Mouse (Mus musculus) embryonic stem cell, embryonic (primary cell): Measurements from ENCODE around the gene Hoxd8.

Experiments
- CTCF ChIA-PET, 4 experiments: fragments of 300-600 bp in 2 of 4; fragments of 350-600 bp in 2 of 4; sonication (Branson Sonifier 250); formaldehyde crosslinking; loops; one replicate each; lab custom pipeline; 2022; ENCODE audit warnings: inconsistent platforms in 2 of 4; lab: Charles Lee
- POLR2A ChIA-PET, 4 experiments: fragments of 300-600 bp in 2 of 4; fragments of 350-600 bp in 2 of 4; sonication (Branson Sonifier 250); formaldehyde crosslinking; loops; one replicate each; lab custom pipeline; 2022; ENCODE audit warnings: antibody characterized with exemption in 4 of 4, inconsistent platforms in 1 of 4; lab: Charles Lee

Gene Hoxd8

GRCm38 (mm10) chr2:74711721-74712621 lies 7.6 kb downstream of the Hoxd8 start, which contains the start of the genes Hoxd3 and Hoxd4:
Hoxd3 (plus strand) TSS chr2:74711927.
Hoxd4 (plus strand) TSS chr2:74711929.
- CTCF ChIA-PET, result interaction anchor here (0.7 to 2.5 kb wide), 8 partner anchors 10 to 440 kb away, joined by 3 to 9 read pairs (median 6); no protein-coding TSS in a partner anchor
- POLR2A ChIA-PET, result interaction anchor here in 2 of 4 experiments (0.6 to 1.4 kb wide), 4 partner anchors 12 to 949 kb away, joined by 3 to 5 read pairs (median 4); no protein-coding TSS in a partner anchor

DNA sequence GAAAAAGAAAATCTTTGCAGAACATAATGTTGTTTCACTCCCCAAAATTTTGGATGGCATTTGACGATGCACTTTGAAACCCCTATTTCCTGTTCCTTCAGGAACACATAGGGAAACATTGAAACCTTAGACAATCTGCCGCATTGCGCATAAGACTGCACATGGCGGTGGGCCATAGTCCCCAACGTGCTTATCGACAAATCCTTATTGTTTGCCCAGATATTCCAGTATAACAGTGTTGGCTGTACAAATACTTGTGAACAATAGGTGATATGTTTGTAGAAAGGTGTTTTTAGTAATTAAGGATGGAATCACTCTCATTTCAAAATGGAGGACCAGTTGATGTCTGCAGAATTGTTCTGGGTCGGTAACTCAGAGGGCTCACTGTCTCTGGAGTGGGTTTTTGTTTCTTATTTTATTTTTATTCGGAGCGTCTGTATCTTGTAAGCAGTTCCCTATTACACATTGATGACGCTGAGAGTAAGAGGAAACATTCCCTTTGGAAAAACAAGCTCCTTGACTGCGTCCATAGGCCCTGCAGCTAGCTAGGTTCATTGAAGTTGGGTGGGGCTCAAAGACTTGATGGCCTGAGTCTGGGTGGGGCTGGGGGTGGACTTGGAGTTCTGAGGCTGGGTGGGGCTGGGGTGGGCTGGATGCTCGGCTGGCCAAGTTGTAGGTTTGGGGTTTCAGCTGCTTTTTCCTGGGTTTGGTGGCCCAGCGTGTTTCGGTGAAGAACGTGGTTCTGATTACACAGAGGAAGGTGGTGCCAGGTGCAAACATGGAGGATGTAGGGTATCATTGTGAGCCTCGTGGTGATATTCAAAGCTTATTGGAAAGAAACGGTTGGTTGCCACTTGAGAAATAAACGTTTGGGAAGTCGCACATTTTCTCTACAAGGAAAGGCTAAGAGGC lies 9.1 kb downstream of the Hoxd8 start:
- POLR2A ChIA-PET, result interaction anchor here in 1 of 4 experiments (0.6 kb wide), 1 partner anchor 744 kb away, joined by 4 read pairs; no protein-coding TSS in a partner anchor

GRCm38 (mm10) chr2:74714156-74714789 lies 9.9 kb downstream of the Hoxd8 start:
- POLR2A ChIA-PET, result no interaction called here
- CTCF ChIA-PET, result interaction anchor here in 1 of 4 experiments (0.8 to 1.1 kb wide), 3 partner anchors 12 to 436 kb away, joined by 3 read pairs; no protein-coding TSS in a partner anchor

More for the DNA sequence above, 9.1 kb downstream of the Hoxd8 start:
- CTCF ChIA-PET, result interaction anchor here in 3 of 4 experiments (0.6 to 1.1 kb wide), 6 partner anchors 11 to 1484 kb away, joined by 3 to 8 read pairs (median 3); no protein-coding TSS in a partner anchor

DNA sequence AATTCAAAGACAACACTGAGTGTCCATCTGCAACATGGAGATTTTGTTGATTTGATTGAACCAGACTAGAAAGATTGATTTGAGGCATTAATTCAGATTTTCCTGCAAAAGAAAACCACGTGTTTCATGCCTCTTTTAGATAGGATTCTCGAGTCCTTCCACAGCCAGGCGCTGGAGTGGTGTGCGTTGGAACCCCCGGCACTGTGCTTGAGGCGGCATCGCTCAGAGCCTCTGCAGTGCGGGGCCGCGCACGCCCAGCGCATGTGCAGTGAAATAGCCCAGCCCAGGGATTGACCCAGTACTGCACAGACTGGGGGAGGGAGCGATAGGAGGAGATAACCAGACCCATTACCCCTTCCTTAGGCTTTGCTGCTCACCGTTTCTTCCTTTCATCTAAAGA lies 10.5 kb downstream of the Hoxd8 start:
- CTCF ChIA-PET, result interaction anchor here in 3 of 4 experiments (1.2 to 2.9 kb wide), 6 partner anchors 249 to 436 kb away, joined by 8 to 33 read pairs (median 16); no protein-coding TSS in a partner anchor
- POLR2A ChIA-PET, result no interaction called here

DNA sequence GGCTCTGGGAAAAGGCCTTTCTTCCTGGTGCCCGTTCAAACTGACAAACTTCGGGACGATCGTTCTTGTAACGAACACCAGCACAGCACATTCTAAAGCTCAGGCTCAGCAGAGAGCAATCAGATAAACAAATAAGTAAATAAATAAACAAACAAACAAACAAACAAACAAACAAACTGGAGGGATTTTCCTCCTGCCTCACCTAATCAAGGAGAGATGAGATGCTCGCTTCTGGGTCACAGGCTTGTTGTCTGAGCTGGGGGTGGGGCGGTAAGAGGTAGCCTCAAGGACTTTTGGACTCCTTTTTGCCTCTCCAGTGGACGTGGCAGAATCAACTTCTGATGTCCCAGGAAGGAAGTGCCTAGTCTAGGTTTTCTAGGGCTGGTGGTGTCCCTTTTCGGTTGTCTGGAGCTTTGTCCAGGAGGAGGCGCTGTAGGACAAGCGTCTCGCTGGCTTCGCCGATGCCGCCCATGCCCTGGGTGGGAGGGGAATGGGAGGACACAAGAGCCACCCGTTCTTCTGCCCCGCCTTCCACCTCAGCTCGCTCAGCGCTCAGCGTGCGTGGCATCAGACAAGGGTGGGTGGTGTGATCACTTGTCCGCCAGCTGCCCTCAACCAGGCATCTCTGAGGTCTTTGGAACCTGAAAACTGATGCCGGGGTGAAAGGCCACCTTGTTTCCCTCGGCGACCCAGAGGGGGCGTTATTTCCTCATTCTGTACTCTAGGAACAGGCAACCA lies 11.3 kb downstream of the Hoxd8 start:
- ChIA-PET POLR2A (interaction anchor here in 3 of 4 experiments (0.7 to 1.5 kb wide), 5 partner anchors 10 to 1009 kb away, joined by 3 to 5 read pairs (median 4); partner anchors contain the start of gene Hoxd10 (in 1 of the 3)), CTCF (interaction anchor here (0.5 to 2.9 kb wide), 48 partner anchors 8 to 1073 kb away, joined by 3 to 33 read pairs (median 4); partner anchors contain the start of genes Hoxd10 (in 1 of the 4) and Mtx2 (in 1 of the 4))

GRCm38 (mm10) chr2:74720384-74720783 lies 16.0 kb downstream of the Hoxd8 start:
- POLR2A ChIA-PET, result no interaction called here
- CTCF ChIA-PET, result no interaction called here

DNA sequence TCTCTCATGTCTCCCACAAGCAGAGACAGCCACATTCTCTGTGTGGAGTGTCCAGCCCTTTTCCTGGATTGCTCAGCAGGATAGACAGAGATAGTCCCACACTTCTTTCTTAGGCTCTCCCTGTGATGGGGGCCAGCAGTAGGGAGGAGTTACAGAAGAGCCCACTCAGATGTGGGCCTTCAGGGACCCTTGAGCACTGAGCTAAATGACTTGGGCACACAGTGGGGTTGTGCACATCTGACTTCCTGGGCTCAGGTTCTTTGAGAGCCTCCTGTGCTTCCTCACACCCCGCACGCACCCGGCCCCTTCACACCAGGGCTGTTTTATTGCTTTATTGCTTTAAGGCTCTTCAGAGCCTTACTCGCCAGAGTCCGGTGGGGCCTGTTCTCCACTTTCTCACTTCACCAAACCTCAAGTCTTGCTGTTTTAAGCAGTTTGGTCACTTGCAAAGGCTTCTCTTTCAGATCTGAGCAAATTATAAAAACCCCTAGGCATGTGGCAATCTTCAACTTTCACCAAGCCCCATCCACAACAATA lies 16.6 kb downstream of the Hoxd8 start:
- CTCF ChIA-PET, result no interaction called here
- POLR2A ChIA-PET, result no interaction called here

- ChIA-PET POLR2A (no interaction called here), CTCF (no interaction called here)
Measured at GRCm38 (mm10) chr2:74721882-74722281, 17.5 kb downstream of the Hoxd8 start.

- POLR2A ChIA-PET, result interaction anchor here in 1 of 4 experiments (1.4 kb wide), 1 partner anchor 11 kb away, joined by 4 read pairs; the partner anchor contains the start of genes Hoxd3 and Hoxd4
Measured at GRCm38 (mm10) chr2:74722949-74723348, 18.5 kb downstream of the Hoxd8 start.

GRCm38 (mm10) chr2:74724244-74725015 lies 20.0 kb downstream of the Hoxd8 start:
- POLR2A ChIA-PET, result interaction anchor here in 1 of 4 experiments (1.4 kb wide), 1 partner anchor 12 kb away, joined by 4 read pairs; the partner anchor contains the start of genes Hoxd3 and Hoxd4
- CTCF ChIA-PET, result interaction anchor here in 1 of 4 experiments (1.0 to 1.3 kb wide), 2 partner anchors 8 to 22 kb away, joined by 3 to 5 read pairs; no protein-coding TSS in a partner anchor

More at GRCm38 (mm10) chr2:74722949-74723348, 18.5 kb downstream of the Hoxd8 start:
- CTCF ChIA-PET, result interaction anchor here in 1 of 4 experiments (1.1 kb wide), 1 partner anchor 15 kb away, joined by 3 read pairs; no protein-coding TSS in a partner anchor

DNA sequence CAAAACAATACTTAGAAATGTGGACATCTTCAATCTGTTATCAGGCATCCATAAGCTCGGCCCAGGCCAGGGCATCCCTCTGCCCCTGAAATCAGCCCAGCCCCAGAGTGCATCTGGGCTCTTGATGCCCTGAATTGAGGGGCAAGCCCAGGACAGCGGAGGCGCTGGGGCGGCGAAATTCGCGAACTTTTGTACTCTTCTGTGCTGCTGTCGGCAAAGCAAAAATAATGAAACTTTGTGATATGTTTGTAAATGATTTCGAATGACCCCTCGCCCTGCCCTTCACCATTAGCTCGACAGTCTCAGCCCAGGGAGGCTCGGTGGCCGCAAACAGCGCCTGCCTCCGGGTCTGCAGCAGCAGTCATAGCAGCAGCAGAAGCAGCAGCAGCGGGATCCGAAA lies 20.8 kb downstream of the Hoxd8 start:
- ChIA-PET CTCF (no interaction called here), POLR2A (no interaction called here)

- CTCF ChIA-PET, result no interaction called here
- POLR2A ChIA-PET, result no interaction called here
Measured at GRCm38 (mm10) chr2:74726551-74726950, 22.1 kb downstream of the Hoxd8 start, which contains the start of gene Gm28230. Gm28230 (plus strand) TSS chr2:74726728.

GRCm38 (mm10) chr2:74726973-74727639 lies 22.7 kb downstream of the Hoxd8 start:
- ChIA-PET CTCF (interaction anchor here in 2 of 4 experiments (0.6 to 0.7 kb wide), 2 partner anchors 237 to 282 kb away, joined by 5 to 8 read pairs; no protein-coding TSS in a partner anchor), POLR2A (interaction anchor here in 3 of 4 experiments (0.6 to 1.5 kb wide), 3 partner anchors 21 to 1110 kb away, joined by 3 to 6 read pairs (median 3); no protein-coding TSS in a partner anchor)

- POLR2A ChIA-PET, result interaction anchor here in 3 of 4 experiments (0.6 to 1.5 kb wide), 3 partner anchors 22 to 1111 kb away, joined by 3 to 6 read pairs (median 3); no protein-coding TSS in a partner anchor
- CTCF ChIA-PET, result interaction anchor here in 2 of 4 experiments (0.6 to 0.7 kb wide), 2 partner anchors 236 to 281 kb away, joined by 5 to 8 read pairs; no protein-coding TSS in a partner anchor
Measured at GRCm38 (mm10) chr2:74727640-74728302, 23.4 kb downstream of the Hoxd8 start.
